Mouse (Mus musculus): ENCODE measurements around the gene Syngr2. TPM values are rescaled to one million over a fixed set of nuclear protein-coding genes. Genes with fewer than 3 reads are reported as not detected.
"Not testable (repeated sequence)": the region's sequence is repeated elsewhere in the genome, so short reads cannot be mapped to it uniquely, and the experiment has no call there.

Gene Syngr2
- polyA plus RNA-seq, 1 experiment from 2014 or later, result 27.7 TPM

- H3K9me3 ChIP-seq, result no peaks in the 10 kb centered on the region
- peak overlapping the region; percentile 25; the same call in 1 of the 2 replicates for H3K27ac ChIP-seq (replicated peaks)
- H3K4me1 ChIP-seq, result peaks cover 39% of the 10 kb centered on the region
- peaks cover 8% of the 10 kb centered on the region; the same call in 1 of the 2 replicates for H3K27me3 ChIP-seq (replicated peaks; ENCODE audit: low read depth, poor library complexity, severe bottlenecking)
- H3K36me3 ChIP-seq (replicated peaks), result no peaks in the 10 kb centered on the region
- DNase-seq (ENCODE audit: low spot score), result no peak
- WGBS, result 69% methylated on average over 5 of the region's 5 CpGs
- peak overlapping the region; percentile 32; the same call in 1 of the 2 replicates for H3K4me3 ChIP-seq
Measured at GRCm38 (mm10) chr11:117799174-117799573, 10.3 kb upstream of the Syngr2 start.

- H3K27ac ChIP-seq (replicated peaks), result no peak overlapping the region
- H3K36me3 ChIP-seq (replicated peaks), result no peaks in the 10 kb centered on the region
- DNase-seq (ENCODE audit: low spot score), result no peak
- H3K4me3 ChIP-seq, result no peak overlapping the region
- H3K9me3 ChIP-seq, result no peaks in the 10 kb centered on the region
- H3K27me3 ChIP-seq (replicated peaks; ENCODE audit: low read depth, poor library complexity, severe bottlenecking), result peaks cover 8% of the 10 kb centered on the region; the same call in 1 of the 2 replicates
- WGBS, result 87% methylated on average over 7 of the region's 7 CpGs
- H3K4me1 ChIP-seq, result peaks cover 34% of the 10 kb centered on the region
Measured at GRCm38 (mm10) chr11:117800038-117800437, 9.4 kb upstream of the Syngr2 start.

- Histone ChIP-seq H3K9me3 (no peaks in the 10 kb centered on the region), H3K4me3 (no peak overlapping the region), H3K4me1 (peaks cover 31% of the 10 kb centered on the region), H3K27me3 (replicated peaks; ENCODE audit: low read depth, poor library complexity, severe bottlenecking) (peaks cover 8% of the 10 kb centered on the region; the same call in 1 of the 2 replicates), H3K36me3 (replicated peaks) (no peaks in the 10 kb centered on the region), H3K27ac (replicated peaks) (no peak overlapping the region)
- WGBS, result 60% methylated on average over 7 of the region's 7 CpGs
- DNase-seq (ENCODE audit: low spot score), result no peak
Measured at GRCm38 (mm10) chr11:117801650-117802049, 7.8 kb upstream of the Syngr2 start.

- WGBS, result 88% methylated on average over 3 of the region's 3 CpGs
- H3K9me3 ChIP-seq, result no peaks in the 10 kb centered on the region
- H3K27ac ChIP-seq (replicated peaks), result no peak overlapping the region
- no peaks in the 10 kb centered on the region for H3K36me3 ChIP-seq (replicated peaks)
- H3K4me3 ChIP-seq, result no peak overlapping the region
- DNase-seq (ENCODE audit: low spot score), result no peak
- peaks cover 3% of the 10 kb centered on the region; the same call in 1 of the 2 replicates for H3K27me3 ChIP-seq (replicated peaks; ENCODE audit: low read depth, poor library complexity, severe bottlenecking)
- peaks cover 17% of the 10 kb centered on the region for H3K4me1 ChIP-seq
Measured at GRCm38 (mm10) chr11:117803166-117803688, 6.2 kb upstream of the Syngr2 start.

- Histone ChIP-seq H3K4me1 (peaks cover 29% of the 10 kb centered on the region), H3K4me3 (no peak overlapping the region), H3K9me3 (no peaks in the 10 kb centered on the region), H3K36me3 (replicated peaks) (peaks cover 3% of the 10 kb centered on the region), H3K27me3 (replicated peaks; ENCODE audit: low read depth, poor library complexity, severe bottlenecking) (no peaks in the 10 kb centered on the region; the same call in 1 of the 2 replicates), H3K27ac (replicated peaks) (no peak overlapping the region)
- DNase-seq (ENCODE audit: low spot score), result no peak
- 93% methylated on average over 6 of the region's 6 CpGs for WGBS
Measured at GRCm38 (mm10) chr11:117806781-117807180, 2.7 kb upstream of the Syngr2 start.

GRCm38 (mm10) chr11:117810401-117811046, 1.1 kb downstream of the Syngr2 start:
- H3K27me3 ChIP-seq (replicated peaks; ENCODE audit: low read depth, poor library complexity, severe bottlenecking), result no peaks in the 10 kb centered on the region; the same call in 1 of the 2 replicates
- peaks cover 41% of the 10 kb centered on the region for H3K36me3 ChIP-seq (replicated peaks)
- peak overlapping the region; percentile 78 for H3K27ac ChIP-seq (replicated peaks)
- WGBS, result under 1% methylated on average over 21 of the region's 21 CpGs
- H3K4me3 ChIP-seq, result peak overlapping the region; percentile 86
- peaks cover 28% of the 10 kb centered on the region for H3K4me1 ChIP-seq
- H3K9me3 ChIP-seq, result no peaks in the 10 kb centered on the region
- peak; percentile 84 for DNase-seq (ENCODE audit: low spot score)

- H3K36me3 ChIP-seq (replicated peaks), result peaks cover 74% of the 10 kb centered on the region
- no peaks in the 10 kb centered on the region; the same call in 1 of the 2 replicates for H3K27me3 ChIP-seq (replicated peaks; ENCODE audit: low read depth, poor library complexity, severe bottlenecking)
- H3K4me3 ChIP-seq, result no peak overlapping the region
- WGBS, result 83% methylated on average over 5 of the region's 5 CpGs
- no peak overlapping the region for H3K27ac ChIP-seq (replicated peaks)
- H3K4me1 ChIP-seq, result peaks cover 27% of the 10 kb centered on the region
- DNase-seq (ENCODE audit: low spot score), result no peak
- no peaks in the 10 kb centered on the region for H3K9me3 ChIP-seq
Measured at GRCm38 (mm10) chr11:117813867-117814266, 4.4 kb downstream of the Syngr2 start.

- no peak overlapping the region for H3K27ac ChIP-seq (replicated peaks)
- H3K9me3 ChIP-seq, result no peaks in the 10 kb centered on the region
- H3K4me3 ChIP-seq, result no peak overlapping the region
- H3K36me3 ChIP-seq (replicated peaks), result peaks cover 84% of the 10 kb centered on the region
- 94% methylated on average over 6 of the region's 6 CpGs for WGBS
- H3K27me3 ChIP-seq (replicated peaks; ENCODE audit: low read depth, poor library complexity, severe bottlenecking), result no peaks in the 10 kb centered on the region; the same call in 1 of the 2 replicates
- peaks cover 23% of the 10 kb centered on the region for H3K4me1 ChIP-seq
- DNase-seq (ENCODE audit: low spot score), result no peak
Measured at GRCm38 (mm10) chr11:117814704-117815366, 5.4 kb downstream of the Syngr2 start.

GRCm38 (mm10) chr11:117815850-117816249, 6.4 kb downstream of the Syngr2 start:
- WGBS, result 87% methylated on average over 9 of the region's 9 CpGs

GRCm38 (mm10) chr11:117816389-117816996, 7.0 kb downstream of the Syngr2 start:
- no peak overlapping the region for H3K27ac ChIP-seq (replicated peaks)
- peaks cover 100% of the 10 kb centered on the region for H3K36me3 ChIP-seq (replicated peaks)
- no peak for DNase-seq (ENCODE audit: low spot score)
- H3K9me3 ChIP-seq, result no peaks in the 10 kb centered on the region
- 88% methylated on average over 13 of the region's 13 CpGs for WGBS
- peaks cover 6% of the 10 kb centered on the region for H3K4me1 ChIP-seq
- H3K4me3 ChIP-seq, result no peak overlapping the region
- H3K27me3 ChIP-seq (replicated peaks; ENCODE audit: low read depth, poor library complexity, severe bottlenecking), result no peaks in the 10 kb centered on the region

More at GRCm38 (mm10) chr11:117815850-117816249, 6.4 kb downstream of the Syngr2 start:
- H3K36me3 ChIP-seq (replicated peaks), result peaks cover 94% of the 10 kb centered on the region
- H3K27me3 ChIP-seq (replicated peaks; ENCODE audit: low read depth, poor library complexity, severe bottlenecking); H3K4me3 ChIP-seq; H3K9me3 ChIP-seq; DNase-seq (ENCODE audit: low spot score); H3K27ac ChIP-seq (replicated peaks): not testable (repeated sequence)
- peaks cover 12% of the 10 kb centered on the region for H3K4me1 ChIP-seq

GRCm38 (mm10) chr11:117819095-117819494, 9.6 kb downstream of the Syngr2 start:
- H3K4me3 ChIP-seq, result no peak overlapping the region
- peaks cover 22% of the 10 kb centered on the region for H3K4me1 ChIP-seq
- DNase-seq (ENCODE audit: low spot score), result no peak
- H3K9me3 ChIP-seq, result no peaks in the 10 kb centered on the region
- H3K27ac ChIP-seq (replicated peaks), result no peak overlapping the region
- 85% methylated on average over 8 of the region's 8 CpGs for WGBS
- H3K27me3 ChIP-seq (replicated peaks; ENCODE audit: low read depth, poor library complexity, severe bottlenecking), result no peaks in the 10 kb centered on the region
- H3K36me3 ChIP-seq (replicated peaks), result peaks cover 100% of the 10 kb centered on the region

- DNase-seq (ENCODE audit: low spot score), result no peak
- Histone ChIP-seq H3K27me3 (replicated peaks; ENCODE audit: low read depth, poor library complexity, severe bottlenecking) (no peaks in the 10 kb centered on the region), H3K4me1 (peaks cover 32% of the 10 kb centered on the region), H3K4me3 (no peak overlapping the region), H3K27ac (replicated peaks) (no peak overlapping the region), H3K36me3 (replicated peaks) (peaks cover 91% of the 10 kb centered on the region), H3K9me3 (no peaks in the 10 kb centered on the region)
- 94% methylated on average over 7 of the region's 7 CpGs for WGBS
Measured at GRCm38 (mm10) chr11:117820173-117820572, 10.7 kb downstream of the Syngr2 start.

Measured in embryonic facial prominence, embryonic 10.5 days (tissue).